Mouse (Mus musculus) small intestine, adult 2 months (tissue): ENCODE results near the gene Appl1.

ENCODE experiments used
- CTCF ChIP-seq: fragments of 200-500 bp; IDR thresholded peaks from 2 replicates; pipeline ENCODE4 v1.5.1; 2012; ENCODE audit warnings: low read depth, mild to moderate bottlenecking, control low read depth, inconsistent platforms, low read length, moderate library complexity, mixed read lengths; ENCODE audit not compliant: insufficient replicate concordance, insufficient read length; ENCODE audit errors: extremely low read depth
- POLR2A ChIP-seq: fragments of 200-500 bp; IDR thresholded peaks from 2 replicates; pipeline ENCODE4 v1.6.1; 2012; ENCODE audit warnings: low read depth, mild to moderate bottlenecking, control low read depth, inconsistent platforms, low read length, moderate library complexity

DNA sequence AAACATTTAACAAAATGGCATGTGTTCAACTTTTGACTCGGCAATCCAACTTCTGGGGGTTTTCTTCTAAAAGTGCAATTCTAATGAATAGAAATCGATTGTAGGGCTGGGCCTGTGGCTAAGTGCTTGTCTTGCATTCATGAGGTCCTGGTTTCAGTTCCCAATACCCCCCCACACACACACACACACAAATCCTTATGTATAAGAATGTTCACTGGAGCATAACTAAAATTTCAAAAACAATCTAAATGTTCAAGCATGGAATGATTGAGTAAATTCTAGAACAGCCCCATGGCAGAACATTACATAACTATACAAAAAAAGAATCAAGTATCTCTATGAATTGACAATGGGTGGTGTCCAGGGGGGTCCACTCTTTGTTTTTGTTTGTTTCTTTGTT lies 46.9 kb upstream of the Appl1 start:
- TF ChIP-seq POLR2A (no peak), CTCF (no peak)
